Mouse (Mus musculus): ENCODE results near the gene Npff. TPM values are rescaled to one million over a fixed set of nuclear protein-coding genes. Genes with fewer than 3 reads are reported as not detected.

The Npff gene
- polyA plus RNA-seq, 1 experiment from 2014 or later: 1.1 TPM

DNA sequence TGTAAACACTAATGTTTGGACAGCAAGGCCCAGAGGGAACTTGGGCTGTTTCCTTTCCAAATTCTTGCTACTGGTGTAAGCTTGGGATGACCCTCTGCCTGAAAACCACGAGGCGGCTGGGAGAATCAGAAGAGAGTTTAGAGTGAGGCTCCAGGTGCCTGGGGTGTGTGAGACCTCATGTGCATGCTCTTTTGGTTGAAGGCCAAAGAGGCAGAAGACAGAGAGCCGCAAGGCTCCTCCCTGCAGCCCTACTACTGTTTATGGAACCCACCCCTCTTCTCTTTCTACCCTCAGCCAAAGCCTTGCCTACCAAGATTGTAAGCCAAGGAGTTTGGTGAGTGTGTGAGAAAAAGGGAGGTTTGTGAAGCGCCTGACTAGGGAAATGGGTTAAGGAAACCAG, 9.0 kb downstream of the Npff start:
- Histone ChIP-seq H3K27ac (replicated peaks) (no peak overlapping the region), H3K4me1 (replicated peaks; ENCODE audit: control insufficient read depth, insufficient read depth) (no peaks in the 10 kb centered on the region), H3K9me3 (ENCODE audit: control insufficient read depth, low read length) (no peaks in the 10 kb centered on the region), H3K4me2 (replicated peaks; ENCODE audit: low read depth) (peak overlapping the region; percentile 91), H3K4me3 (ENCODE audit: low read depth, low read length) (peak overlapping the region; percentile 64; the same call in 1 of the 2 replicates), H3K9ac (ENCODE audit: low read length) (0 out of 2 replicates have a peak overlapping the region, but pooled peaks have one; percentile 62), H3K36me3 (ENCODE audit: control insufficient read depth, insufficient read depth, low read length) (no peaks in the 10 kb centered on the region), H3K27me3 (ENCODE audit: control insufficient read depth, insufficient read depth, low read length) (no peaks in the 10 kb centered on the region)
- 25% methylated on average over 4 of the region's 4 CpGs for WGBS
- TF ChIP-seq CTCF (IDR thresholded peaks at IDR 0.05; ENCODE audit: low read depth) (no peak), EP300 (optimal IDR thresholded peaks at IDR 0.05) (no peak)
- no peak for DNase-seq (ENCODE audit: low spot score)
- no peak for ATAC-seq (ENCODE audit: low FRiP score, low TSS enrichment)

DNA sequence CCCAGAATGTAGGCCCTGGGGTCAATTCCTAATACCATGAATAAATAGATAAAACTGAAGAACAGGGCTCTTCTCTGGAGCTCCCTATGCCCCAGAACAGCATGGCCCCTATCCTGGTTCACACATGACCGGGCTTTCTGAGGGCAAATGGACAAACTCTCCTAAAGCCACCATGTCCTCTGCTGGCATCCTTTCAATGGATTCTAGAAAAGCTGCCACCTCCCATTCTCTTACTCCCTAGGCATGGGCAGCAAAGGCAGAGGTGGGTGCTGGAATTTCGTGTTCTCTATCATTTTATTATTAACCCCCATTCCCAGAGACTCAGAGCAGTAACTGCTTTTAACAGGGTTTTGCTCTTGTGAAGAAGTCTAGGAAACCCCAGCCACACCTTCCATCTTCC, 9.5 kb downstream of the Npff start:
- H3K27me3 ChIP-seq (ENCODE audit: control insufficient read depth, insufficient read depth, low read length): no peaks in the 10 kb centered on the region
- H3K4me3 ChIP-seq (ENCODE audit: low read depth, low read length): no peak overlapping the region
- DNase-seq (ENCODE audit: low spot score) (no peak), ATAC-seq (ENCODE audit: low FRiP score, low TSS enrichment) (no peak)
- no peak overlapping the region for H3K27ac ChIP-seq (replicated peaks)
- no peaks in the 10 kb centered on the region for H3K9me3 ChIP-seq (ENCODE audit: control insufficient read depth, low read length)
- 91% methylated on average over 2 of the region's 2 CpGs for WGBS
- no peak for TF ChIP-seq EP300 (optimal IDR thresholded peaks at IDR 0.05)
- TF ChIP-seq CTCF (IDR thresholded peaks at IDR 0.05; ENCODE audit: low read depth): no peak
- no peaks in the 10 kb centered on the region for H3K4me1 ChIP-seq (replicated peaks; ENCODE audit: control insufficient read depth, insufficient read depth)
- no peak overlapping the region for H3K4me2 ChIP-seq (replicated peaks; ENCODE audit: low read depth)
- no peak overlapping the region for H3K9ac ChIP-seq (ENCODE audit: low read length)
- no peaks in the 10 kb centered on the region for H3K36me3 ChIP-seq (ENCODE audit: control insufficient read depth, insufficient read depth, low read length)

DNA sequence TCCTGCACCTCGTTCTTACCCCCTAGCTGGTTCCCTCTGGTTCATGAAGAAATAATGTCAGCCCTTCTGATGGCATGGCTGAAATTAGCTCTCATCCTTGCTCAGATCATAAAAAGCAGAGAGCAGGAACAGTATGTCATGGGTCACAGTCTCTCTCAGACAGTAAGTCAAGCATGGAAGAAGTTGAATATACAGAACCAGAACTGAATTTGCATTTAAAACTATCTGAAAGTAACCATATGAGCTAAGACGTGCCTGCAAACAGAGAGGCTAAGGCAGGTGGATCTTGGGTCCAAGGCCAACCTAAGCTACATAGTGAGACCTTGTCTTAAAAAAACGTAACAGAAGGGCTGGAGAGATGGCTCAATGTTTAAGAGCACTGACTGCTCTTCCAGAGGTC, 11.7 kb downstream of the Npff start:
- TF ChIP-seq EP300 (optimal IDR thresholded peaks at IDR 0.05): no peak
- TF ChIP-seq CTCF (IDR thresholded peaks at IDR 0.05; ENCODE audit: low read depth): no peak
- WGBS: 81% methylated on average over 3 of the region's 3 CpGs
- DNase-seq (ENCODE audit: low spot score): no peak

DNA sequence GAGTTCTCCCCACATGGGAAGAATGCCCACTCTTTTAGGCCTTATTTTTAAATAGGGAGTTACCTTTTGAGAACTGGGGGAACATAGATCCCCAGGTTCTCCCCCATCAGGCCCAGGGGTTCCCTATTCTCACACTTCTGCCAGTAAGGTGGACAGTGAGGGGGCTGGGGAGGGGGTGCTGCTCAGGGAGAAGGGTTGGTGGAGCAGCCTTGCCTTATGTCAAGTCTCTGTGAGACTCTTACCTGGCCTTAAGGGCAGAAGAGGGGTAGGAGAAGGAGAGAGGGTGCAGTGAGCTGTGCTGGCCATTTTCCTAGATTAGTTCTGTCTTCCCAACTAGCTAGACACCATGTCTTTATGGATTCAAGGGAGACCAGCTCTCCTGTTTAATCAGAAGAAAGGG, 12.3 kb downstream of the Npff start:
- ATAC-seq (ENCODE audit: low FRiP score, low TSS enrichment) (no peak), DNase-seq (ENCODE audit: low spot score) (no peak)
- H3K9ac ChIP-seq (ENCODE audit: low read length): no peak overlapping the region
- TF ChIP-seq EP300 (optimal IDR thresholded peaks at IDR 0.05) (no peak), CTCF (IDR thresholded peaks at IDR 0.05; ENCODE audit: low read depth) (no peak)
- no peaks in the 10 kb centered on the region for H3K27me3 ChIP-seq (ENCODE audit: control insufficient read depth, insufficient read depth, low read length)
- H3K4me1 ChIP-seq (replicated peaks; ENCODE audit: control insufficient read depth, insufficient read depth): no peaks in the 10 kb centered on the region
- no peaks in the 10 kb centered on the region for H3K9me3 ChIP-seq (ENCODE audit: control insufficient read depth, low read length)
- no peaks in the 10 kb centered on the region for H3K36me3 ChIP-seq (ENCODE audit: control insufficient read depth, insufficient read depth, low read length)
- no peak overlapping the region; the same call in 1 of the 2 replicates for H3K27ac ChIP-seq (replicated peaks)
- no peak overlapping the region for H3K4me3 ChIP-seq (ENCODE audit: low read depth, low read length)
- no peak overlapping the region for H3K4me2 ChIP-seq (replicated peaks; ENCODE audit: low read depth)

More for the DNA sequence above, 11.7 kb downstream of the Npff start:
- no peaks in the 10 kb centered on the region for H3K36me3 ChIP-seq (ENCODE audit: control insufficient read depth, insufficient read depth, low read length)
- no peaks in the 10 kb centered on the region for H3K27me3 ChIP-seq (ENCODE audit: control insufficient read depth, insufficient read depth, low read length)
- H3K4me1 ChIP-seq (replicated peaks; ENCODE audit: control insufficient read depth, insufficient read depth): no peaks in the 10 kb centered on the region
- H3K9me3 ChIP-seq (ENCODE audit: control insufficient read depth, low read length): no peaks in the 10 kb centered on the region
- H3K4me2 ChIP-seq (replicated peaks; ENCODE audit: low read depth): no peak overlapping the region
- no peak overlapping the region for H3K9ac ChIP-seq (ENCODE audit: low read length)
- no peak overlapping the region for H3K27ac ChIP-seq (replicated peaks)
- no peak for ATAC-seq (ENCODE audit: low FRiP score, low TSS enrichment)
- H3K4me3 ChIP-seq (ENCODE audit: low read depth, low read length): no peak overlapping the region

DNA sequence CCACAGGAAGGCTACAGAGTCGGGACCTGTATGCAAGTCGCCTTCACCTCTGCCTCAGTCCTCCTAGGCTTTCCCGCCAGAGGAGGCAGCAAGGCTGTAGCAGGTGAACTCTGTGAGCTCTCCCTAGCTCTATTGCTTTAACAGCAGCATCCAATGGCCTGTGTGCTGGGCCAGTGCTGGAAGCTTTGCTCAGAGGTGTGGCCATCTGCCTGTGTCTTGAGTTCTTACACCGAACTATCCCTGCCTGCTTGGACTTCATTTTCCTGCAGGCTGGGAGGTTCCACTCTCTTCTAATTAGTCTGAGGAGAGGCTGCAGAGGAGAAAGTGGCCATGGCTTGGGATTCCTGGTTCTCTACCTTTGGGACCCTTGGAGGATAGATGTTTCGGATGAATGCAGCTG, 12.7 kb downstream of the Npff start:
- H3K9ac ChIP-seq (ENCODE audit: low read length): no peak overlapping the region
- ATAC-seq (ENCODE audit: low FRiP score, low TSS enrichment) (no peak), DNase-seq (ENCODE audit: low spot score) (no peak)
- H3K27ac ChIP-seq (replicated peaks): no peak overlapping the region; the same call in 1 of the 2 replicates
- no peak overlapping the region for H3K4me3 ChIP-seq (ENCODE audit: low read depth, low read length)
- H3K27me3 ChIP-seq (ENCODE audit: control insufficient read depth, insufficient read depth, low read length): no peaks in the 10 kb centered on the region
- H3K9me3 ChIP-seq (ENCODE audit: control insufficient read depth, low read length): no peaks in the 10 kb centered on the region
- 47% methylated on average over 5 of the region's 5 CpGs for WGBS
- TF ChIP-seq EP300 (optimal IDR thresholded peaks at IDR 0.05) (no peak), CTCF (IDR thresholded peaks at IDR 0.05; ENCODE audit: low read depth) (no peak)
- no peaks in the 10 kb centered on the region for H3K36me3 ChIP-seq (ENCODE audit: control insufficient read depth, insufficient read depth, low read length)
- no peaks in the 10 kb centered on the region for H3K4me1 ChIP-seq (replicated peaks; ENCODE audit: control insufficient read depth, insufficient read depth)
- H3K4me2 ChIP-seq (replicated peaks; ENCODE audit: low read depth): no peak overlapping the region

DNA sequence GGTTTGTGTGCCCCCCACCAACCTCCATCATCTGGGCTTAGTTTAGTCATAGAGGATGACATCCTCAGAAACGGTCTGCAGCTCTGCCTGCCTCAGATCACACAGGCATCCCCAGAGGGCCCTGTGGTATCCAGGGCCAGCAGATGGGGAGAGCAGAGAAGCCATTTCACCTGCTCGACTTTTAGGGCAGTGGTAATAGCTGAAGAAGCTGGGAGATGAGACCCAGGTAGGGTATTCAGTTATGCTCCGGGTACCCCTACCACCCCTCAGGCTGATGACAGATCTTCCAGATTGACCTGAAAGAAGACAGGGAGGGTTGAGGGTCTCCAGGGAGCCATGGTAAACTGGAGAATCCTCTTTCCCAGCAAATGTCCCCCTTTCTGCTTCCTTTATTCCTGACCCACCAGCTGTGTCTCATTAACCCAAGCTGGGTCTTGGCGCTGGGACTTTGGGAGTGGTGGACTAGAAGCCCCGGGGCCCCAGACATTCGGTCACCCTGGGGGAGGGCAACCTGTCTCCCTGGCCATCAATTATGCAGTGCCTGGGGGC, 13.4 kb downstream of the Npff start:
- no peaks in the 10 kb centered on the region for H3K4me1 ChIP-seq (replicated peaks; ENCODE audit: control insufficient read depth, insufficient read depth)
- H3K9me3 ChIP-seq (ENCODE audit: control insufficient read depth, low read length): no peaks in the 10 kb centered on the region
- H3K9ac ChIP-seq (ENCODE audit: low read length): no peak overlapping the region
- peak overlapping the region; percentile 96 for H3K4me2 ChIP-seq (replicated peaks; ENCODE audit: low read depth)
- no peaks in the 10 kb centered on the region for H3K36me3 ChIP-seq (ENCODE audit: control insufficient read depth, insufficient read depth, low read length)
- no peaks in the 10 kb centered on the region for H3K27me3 ChIP-seq (ENCODE audit: control insufficient read depth, insufficient read depth, low read length)
- H3K4me3 ChIP-seq (ENCODE audit: low read depth, low read length): no peak overlapping the region
- WGBS: 15% methylated on average over 6 of the region's 6 CpGs
- peak overlapping the region; percentile 67; the same call in 1 of the 2 replicates for H3K27ac ChIP-seq (replicated peaks)
- TF ChIP-seq EP300 (optimal IDR thresholded peaks at IDR 0.05): no peak
- no peak for TF ChIP-seq CTCF (IDR thresholded peaks at IDR 0.05; ENCODE audit: low read depth)
- ATAC-seq (ENCODE audit: low FRiP score, low TSS enrichment): no peak
- no peak for DNase-seq (ENCODE audit: low spot score)

All from stomach, postnatal 0 days (tissue).